Mouse (Mus musculus) heart, postnatal 0 days (tissue): Measurements from ENCODE around the gene Lsm5.

Experiments used
- CTCF ChIP-seq: IDR thresholded peaks from 2 replicates; pipeline ENCODE4 v1.5.1; 2016; ENCODE audit warnings: antibody characterized with exemption, control low read depth, low read depth
- EP300 ChIP-seq: IDR thresholded peaks from 2 replicates; pipeline ENCODE4 v1.6.1; 2016; ENCODE audit warnings: antibody characterized with exemption, low read depth

GRCm38 (mm10) chr6:56664410-56664809 is 40.1 kb downstream of the Lsm5 start:
- TF ChIP-seq CTCF (no peak), EP300 (no peak)
